In the genomic region with DNA sequence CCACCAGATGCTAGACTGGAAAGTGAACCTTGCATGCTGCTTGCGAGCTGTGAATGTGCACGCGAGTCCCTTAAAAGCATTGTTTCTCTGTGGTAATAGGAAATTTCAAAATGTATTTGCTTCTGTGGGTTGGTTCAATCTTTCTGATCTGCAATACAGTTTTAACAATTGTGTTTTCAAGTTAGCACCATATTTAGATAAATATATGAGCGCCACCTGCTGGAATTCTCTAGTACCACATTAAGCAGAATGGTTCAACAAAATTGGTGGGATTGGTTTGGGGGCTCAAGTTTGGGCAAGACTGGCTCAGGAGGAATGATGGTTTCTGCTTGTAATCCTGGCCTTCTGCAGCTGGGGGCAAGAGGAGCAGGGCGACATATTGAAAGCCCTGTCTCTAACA, we compare ENCODE assay signal across 10 mouse cellular contexts. TPM values are rescaled to one million over a fixed set of nuclear protein-coding genes. Genes with fewer than 3 reads are reported as not detected.
DNase-seq lines count a peak whose midpoint lies in the region; ATAC-seq lines count a peak whose summit lies in the region.
"Had no signal": no experiment of that assay in that cellular context is flagged by ENCODE, and none has a peak within 500 bp of the region (broad histone marks: within the 10 kb centered on the region; RNA-seq: fewer than 3 reads in every experiment).

No protein-coding gene starts in this region.

- H3K36me3 ChIP-seq in hindbrain, embryonic 10.5 days, result no peaks in the 10 kb centered on the region
- H3K36me3 ChIP-seq in hindbrain, embryonic 12.5 days, result no peaks in the 10 kb centered on the region
- H3K36me3 ChIP-seq: embryonic facial prominence, embryonic 15.5 days; limb, embryonic 13.5 days had no signal

- no peak overlapping the region for H3K9ac ChIP-seq in hindbrain, embryonic 12.5 days
- H3K9ac ChIP-seq: embryonic facial prominence, embryonic 15.5 days; limb, embryonic 13.5 days had no signal

- no peak overlapping the region for H3K4me2 ChIP-seq in hindbrain, embryonic 12.5 days (replicated peaks)
- H3K4me2 ChIP-seq: embryonic facial prominence, embryonic 15.5 days; limb, embryonic 13.5 days had no signal

- no peak overlapping the region for H3K4me3 ChIP-seq in hindbrain, embryonic 10.5 days
- H3K4me3 ChIP-seq in hindbrain, embryonic 12.5 days, result no peak overlapping the region
- H3K4me3 ChIP-seq: embryonic facial prominence, embryonic 15.5 days; limb, embryonic 13.5 days had no signal

- ATAC-seq in hindbrain, embryonic 12.5 days (ENCODE audit: low FRiP score), result no peak

- no peaks in the 10 kb centered on the region for H3K27me3 ChIP-seq in hindbrain, embryonic 10.5 days (ENCODE audit: insufficient read depth, poor library complexity, severe bottlenecking)
- H3K27me3 ChIP-seq in hindbrain, embryonic 12.5 days, result no peaks in the 10 kb centered on the region
- H3K27me3 ChIP-seq: embryonic facial prominence, embryonic 15.5 days; limb, embryonic 13.5 days had no signal

- WGBS in hindbrain, embryonic 10.5 days, result 51% methylated on average over 5 of the region's 5 CpGs
- 48% methylated on average over 5 of the region's 5 CpGs for WGBS in hindbrain, embryonic 12.5 days

- H3K9me3 ChIP-seq in hindbrain, embryonic 10.5 days, result no peaks in the 10 kb centered on the region
- no peaks in the 10 kb centered on the region for H3K9me3 ChIP-seq in hindbrain, embryonic 12.5 days (replicated peaks)
- H3K9me3 ChIP-seq: embryonic facial prominence, embryonic 15.5 days; limb, embryonic 13.5 days had no signal

- H3K4me1 ChIP-seq in hindbrain, embryonic 10.5 days (replicated peaks), result no peaks in the 10 kb centered on the region
- H3K4me1 ChIP-seq in hindbrain, embryonic 12.5 days, result no peaks in the 10 kb centered on the region
- H3K4me1 ChIP-seq: embryonic facial prominence, embryonic 15.5 days; limb, embryonic 13.5 days had no signal

- DNase-seq in hindbrain, embryonic 10.5 days (ENCODE audit: low spot score), result peak; percentile 30
- peak; percentile 43 for DNase-seq in 416B (ENCODE audit: low read depth)
- peak; percentile 19 for DNase-seq in MEL-GATA-1-ER (ENCODE audit: extremely low read depth, low read depth)
- DNase-seq in embryo, embryonic 11.5 days (ENCODE audit: low read depth, low spot score), result peak; percentile 37
- peak; percentile 50 to 74 for DNase-seq in layer of hippocampus, postnatal 14 days (ENCODE audit: low spot score in 2 of 2)
- peak; percentile 54 to 66 for DNase-seq in right cerebral cortex, adult 2 months (ENCODE audit: low spot score in 2 of 2)
- no peak for DNase-seq in urinary bladder, postnatal 4 days (ENCODE audit: low spot score in 2 of 2)

- H3K27ac ChIP-seq in hindbrain, embryonic 10.5 days, result no peak overlapping the region
- no peak overlapping the region for H3K27ac ChIP-seq in hindbrain, embryonic 12.5 days
- H3K27ac ChIP-seq: embryonic facial prominence, embryonic 15.5 days; limb, embryonic 13.5 days had no signal

RNA-seq across cellular contexts. Expression of gene Ccdc172, which starts 46.6 kb away (rescaled TPM):
- not detected in 2 replicates for polyA plus RNA-seq in hindbrain, embryonic 10.5 days (2016; fragmentation: Nextera tagmentation; extraction: Ambion mirVana)
- not detected in 2 replicates for polyA plus RNA-seq in hindbrain, embryonic 12.5 days (2016; fragmentation: Nextera tagmentation; extraction: Ambion mirVana)
- total RNA-seq in layer of hippocampus, postnatal 14 days (2021), result not detected
- polyA plus RNA-seq: embryonic facial prominence, embryonic 15.5 days; limb, embryonic 13.5 days had no signal

Comparison
In these comparisons a context has a peak if more than half of its experiments do, and no peak if none do; other contexts are left out.
1. DNase-seq: peak in hindbrain, embryonic 10.5 days (single experiment), 416B (single experiment), MEL-GATA-1-ER (single experiment), embryo, embryonic 11.5 days (single experiment), layer of hippocampus, postnatal 14 days (2 of 2) and right cerebral cortex, adult 2 months (2 of 2); none in urinary bladder, postnatal 4 days (0 of 2).